Mouse (Mus musculus) lung, postnatal 0 days (tissue): ENCODE data around the gene Fbxl21. TPM values are rescaled to one million over a fixed set of nuclear protein-coding genes. Genes with fewer than 3 reads are reported as not detected.

Experiments used
- ATAC-seq: fragments of 200-750 bp; cut with Nextera tagmentation; 2 replicates; pipeline ENCODE4 v1.8.0; 2017; ENCODE audit warnings: moderate library complexity
- DNase-seq: peaks from one replicate; pipeline ENCODE4 v3.0.0-alpha.2; 2016; ENCODE audit warnings: low spot score
- H3K27ac ChIP-seq: fragments of 300-500 bp; sonication (generic); 2 replicates; pipeline ENCODE4 v1.5.1; 2014; ENCODE audit warnings: antibody characterized with exemption, mild to moderate bottlenecking, low read length, mixed read lengths
- H3K27me3 ChIP-seq: fragments of 300-500 bp; sonication (generic); replicated peaks from 2 replicates; pipeline ENCODE4 v1.6.1; 2014; ENCODE audit warnings: low read length, mixed read lengths; ENCODE audit not compliant: insufficient read depth
- H3K36me3 ChIP-seq: fragments of 300-500 bp; sonication (generic); 2 replicates; pipeline ENCODE4 v1.6.1; 2014; ENCODE audit warnings: low read length, mixed read lengths; ENCODE audit not compliant: insufficient read depth
- H3K4me1 ChIP-seq: fragments of 300-500 bp; sonication (generic); 2 replicates; pipeline ENCODE4 v1.6.1; 2014; ENCODE audit warnings: antibody characterized with exemption, low read depth, low read length, mixed read lengths; ENCODE audit not compliant: insufficient read depth
- H3K4me2 ChIP-seq: fragments of 300-500 bp; sonication (generic); replicated peaks from 2 replicates; pipeline ENCODE4 v1.6.1; 2014; ENCODE audit warnings: low read depth, mild to moderate bottlenecking, low read length, moderate library complexity, mixed read lengths
- H3K4me3 ChIP-seq: fragments of 300-500 bp; sonication (generic); 2 replicates; pipeline ENCODE4 v1.5.1; 2014; ENCODE audit warnings: low read depth, low read length
- H3K9ac ChIP-seq: fragments of 300-500 bp; sonication (generic); replicated peaks from 2 replicates; pipeline ENCODE4 v1.6.1; 2014; ENCODE audit warnings: low read depth, mild to moderate bottlenecking
- H3K9me3 ChIP-seq: fragments of 300-500 bp; sonication (generic); 2 replicates; pipeline ENCODE4 v1.6.1; 2016; ENCODE audit warnings: low read length, mixed read lengths
- CTCF ChIP-seq: IDR thresholded peaks from 2 replicates; pipeline ENCODE4 v1.5.1; 2016; ENCODE audit warnings: antibody characterized with exemption, mild to moderate bottlenecking
- EP300 ChIP-seq: IDR thresholded peaks from 2 replicates; pipeline ENCODE4 v1.6.1; 2016; ENCODE audit warnings: antibody characterized with exemption, mild to moderate bottlenecking, control low read depth
- WGBS: fragments of 180-500 bp; shearing (Covaris S2); extraction: QIAGEN DNeasy Blood & Tissue Kit; methylation state at CpG from one replicate; pipeline ENCODE4 v1.1.7; 2014; 5-methylcytosine and 5-hydroxymethylcytosine counted together
- polyA plus RNA-seq: library from polyadenylated mRNA; unstranded; fragments of >200 nt; fragmentation: Nextera tagmentation; extraction: Ambion mirVana; gene quantifications from 2 replicates; pipeline ENCODE4 v1.2.1, GENCODE M21; 2015

Gene Fbxl21
- polyA plus RNA-seq, 1 experiment from 2014 or later = 0.58 TPM

DNA sequence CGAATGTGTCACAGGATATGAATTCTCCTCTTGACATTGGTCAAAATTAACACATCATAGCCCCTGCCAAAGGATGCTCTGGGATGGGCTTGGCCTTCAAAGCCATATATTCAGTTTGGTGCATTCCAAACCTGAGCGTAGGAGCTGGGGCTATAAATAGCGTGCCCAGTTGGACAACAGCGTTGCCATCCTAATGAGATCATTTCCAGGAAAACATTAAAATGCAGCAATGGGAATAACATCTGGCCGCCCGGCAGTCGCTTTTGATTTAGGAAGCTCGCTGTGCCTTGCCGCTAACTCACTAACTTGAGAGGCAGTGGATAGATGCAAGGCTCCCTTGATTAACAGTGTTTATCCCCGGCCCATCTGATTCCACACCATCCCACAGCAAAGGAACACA is 44.1 kb downstream of the Fbxl21 start:
- Histone ChIP-seq H3K9ac (no peak overlapping the region), H3K9me3 (no peaks in the 10 kb centered on the region), H3K36me3 (no peaks in the 10 kb centered on the region), H3K27me3 (no peaks in the 10 kb centered on the region), H3K4me1 (0 out of 2 replicates have a peak, but pooled peaks cover 2% of the 10 kb centered on the region), H3K27ac (no peak overlapping the region), H3K4me2 (no peak overlapping the region), H3K4me3 (no peak overlapping the region)
- DNase-seq = peak; percentile 30
- ATAC-seq = peak; percentile 61
- WGBS = 48% methylated on average over 10 of the region's 10 CpGs
- TF ChIP-seq EP300 = no peak
- TF ChIP-seq CTCF = no peak

DNA sequence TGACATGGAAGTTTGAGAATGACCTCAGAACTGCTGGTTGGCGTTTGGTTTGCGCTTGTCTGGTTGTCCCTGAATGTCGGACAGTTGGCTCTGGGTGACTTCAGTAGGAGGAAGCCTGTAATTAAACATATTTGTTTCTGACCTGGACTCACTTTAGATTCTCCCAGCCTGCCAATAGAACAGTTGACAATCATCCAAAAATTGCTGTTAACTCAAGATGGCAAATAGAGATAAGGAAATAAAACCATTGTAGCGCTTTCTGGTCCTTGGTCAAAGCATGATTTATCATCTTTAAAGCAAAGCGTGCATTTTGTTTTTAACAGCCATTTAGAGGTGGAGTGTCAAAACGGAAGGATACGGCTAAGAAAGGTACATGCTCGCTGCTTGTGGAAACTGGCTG is 49.4 kb downstream of the Fbxl21 start:
- H3K27me3 ChIP-seq = no peaks in the 10 kb centered on the region
- no peak overlapping the region for H3K27ac ChIP-seq
- WGBS = 44% methylated on average over 8 of the region's 8 CpGs
- H3K4me1 ChIP-seq = 0 out of 2 replicates have a peak, but pooled peaks cover 3% of the 10 kb centered on the region
- H3K9me3 ChIP-seq = no peaks in the 10 kb centered on the region
- H3K36me3 ChIP-seq = no peaks in the 10 kb centered on the region
- no peak overlapping the region for H3K9ac ChIP-seq
- no peak overlapping the region for H3K4me3 ChIP-seq
- ATAC-seq = peak; percentile 27
- no peak overlapping the region for H3K4me2 ChIP-seq
- no peak for TF ChIP-seq EP300
- TF ChIP-seq CTCF = no peak
- peak; percentile 63 for DNase-seq

DNA sequence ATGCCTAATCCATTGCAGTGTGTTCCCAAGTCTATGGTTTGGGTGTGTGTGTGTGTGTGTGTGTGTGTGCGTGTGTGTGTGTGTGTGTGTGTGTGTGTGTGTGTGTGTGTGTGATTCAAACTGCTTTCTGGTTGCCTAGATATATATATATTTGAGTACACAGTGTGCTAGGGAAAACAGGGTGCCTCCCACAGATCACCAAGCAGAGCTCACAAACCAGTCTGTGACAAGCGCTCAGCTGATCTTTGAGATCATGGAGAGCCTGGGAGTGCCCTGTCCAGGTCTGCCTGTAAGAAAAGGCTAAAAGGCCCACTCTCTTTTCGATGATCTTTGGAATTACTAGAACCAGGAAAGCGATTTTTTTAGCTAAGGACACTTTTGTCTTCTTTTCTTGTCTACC is 52.8 kb downstream of the Fbxl21 start:
- no peaks in the 10 kb centered on the region for H3K9me3 ChIP-seq
- H3K9ac ChIP-seq = no peak overlapping the region
- H3K4me2 ChIP-seq = no peak overlapping the region
- 0 out of 2 replicates have a peak, but pooled peaks cover 3% of the 10 kb centered on the region for H3K4me1 ChIP-seq
- no peaks in the 10 kb centered on the region for H3K36me3 ChIP-seq
- no peak overlapping the region for H3K4me3 ChIP-seq
- H3K27me3 ChIP-seq = no peaks in the 10 kb centered on the region
- TF ChIP-seq CTCF (no peak), EP300 (no peak)
- DNase-seq (no peak), ATAC-seq (no peak)
- 80% methylated on average over 4 of the region's 4 CpGs for WGBS
- peak overlapping the region; percentile 62; the same call in 1 of the 2 replicates for H3K27ac ChIP-seq

DNA sequence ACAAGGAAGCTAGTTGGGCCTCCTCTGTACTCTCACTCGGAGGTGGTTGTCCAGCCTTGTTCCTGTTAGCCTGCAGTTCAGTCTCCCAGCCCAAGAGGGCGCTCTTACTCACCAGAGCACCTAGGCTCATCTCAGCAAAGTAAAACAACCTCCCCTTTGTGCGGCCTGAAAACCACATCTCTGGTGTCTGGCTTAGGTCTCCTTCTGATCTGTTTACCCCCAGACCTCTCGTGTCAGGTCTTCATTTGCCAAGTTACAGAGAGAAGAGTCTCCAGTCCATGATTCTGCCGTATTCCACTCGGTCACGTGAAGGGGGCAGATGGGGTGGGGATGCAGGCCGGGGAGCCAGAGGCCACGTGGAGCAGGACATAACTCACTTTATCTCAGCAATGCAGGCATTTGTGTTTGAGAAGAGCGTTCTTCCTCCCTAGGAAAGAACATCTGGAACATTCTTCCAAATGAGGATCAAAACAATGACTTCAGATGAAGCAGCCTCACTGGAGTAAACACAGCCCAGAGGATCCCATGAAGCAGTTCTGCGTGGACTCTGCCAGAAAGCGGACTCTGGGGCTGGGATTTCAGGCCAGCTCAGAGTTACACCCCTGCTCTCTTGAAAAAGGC is 53.5 kb downstream of the Fbxl21 start:
- Histone ChIP-seq H3K4me1 (0 out of 2 replicates have a peak, but pooled peaks cover 3% of the 10 kb centered on the region), H3K9ac (no peak overlapping the region), H3K4me3 (no peak overlapping the region), H3K9me3 (no peaks in the 10 kb centered on the region), H3K4me2 (no peak overlapping the region), H3K27me3 (no peaks in the 10 kb centered on the region), H3K36me3 (no peaks in the 10 kb centered on the region), H3K27ac (peak overlapping the region; percentile 62)
- TF ChIP-seq EP300 = peak; percentile 93
- TF ChIP-seq CTCF = peak; percentile 96
- WGBS = 14% methylated on average over 12 of the region's 12 CpGs
- ATAC-seq (peak; percentile 69), DNase-seq (peak; percentile 82)

DNA sequence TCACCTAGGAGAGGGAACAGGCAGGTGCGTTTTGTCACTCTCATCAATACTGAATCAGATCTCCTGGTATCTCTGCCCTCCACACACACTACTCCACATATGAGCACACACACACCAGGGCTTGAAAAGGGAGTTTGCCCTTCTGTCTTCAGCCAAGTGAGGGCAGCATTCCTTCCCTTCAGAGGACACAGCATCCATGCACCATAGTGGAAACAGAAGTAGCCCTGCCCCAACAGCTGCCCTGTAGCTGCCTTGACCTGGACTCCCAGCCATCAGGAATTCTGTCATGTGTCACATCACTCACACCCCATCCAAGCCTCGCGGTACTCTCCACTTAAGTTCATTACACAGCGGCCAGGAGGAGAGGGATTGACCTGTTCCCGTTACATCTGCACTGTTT is 55.8 kb downstream of the Fbxl21 start:
- Histone ChIP-seq H3K27me3 (no peaks in the 10 kb centered on the region), H3K27ac (no peak overlapping the region), H3K9me3 (no peaks in the 10 kb centered on the region), H3K4me1 (0 out of 2 replicates have a peak, but pooled peaks cover 5% of the 10 kb centered on the region), H3K4me2 (no peak overlapping the region), H3K9ac (no peak overlapping the region), H3K36me3 (no peaks in the 10 kb centered on the region), H3K4me3 (no peak overlapping the region)
- 51% methylated on average over 5 of the region's 5 CpGs for WGBS
- TF ChIP-seq CTCF (peak; percentile 58), EP300 (no peak)
- DNase-seq (no peak), ATAC-seq (no peak)

DNA sequence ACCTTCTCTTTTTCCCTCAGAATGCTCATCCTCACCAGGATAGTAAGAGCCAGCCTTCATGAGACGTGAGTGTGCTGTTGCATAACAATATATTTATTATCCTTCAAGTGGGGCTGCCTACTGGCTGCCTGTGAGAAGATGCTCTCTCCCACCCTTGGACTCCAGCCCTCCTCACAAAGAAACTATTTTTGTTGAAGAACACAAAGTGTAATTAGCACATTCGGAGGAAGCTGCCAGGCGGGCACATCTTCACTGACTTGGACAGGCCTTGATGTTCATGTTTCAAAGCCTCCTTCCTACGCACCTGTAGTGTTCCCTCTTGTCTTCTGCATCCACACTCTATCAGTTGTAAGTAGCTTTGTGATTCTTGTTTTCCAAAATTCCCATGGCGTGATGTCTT is 58.2 kb downstream of the Fbxl21 start:
- TF ChIP-seq EP300 (no peak), CTCF (no peak)
- Histone ChIP-seq H3K4me3 (no peak overlapping the region), H3K27ac (no peak overlapping the region), H3K4me2 (no peak overlapping the region), H3K9me3 (no peaks in the 10 kb centered on the region), H3K4me1 (0 out of 2 replicates have a peak, but pooled peaks cover 5% of the 10 kb centered on the region), H3K27me3 (no peaks in the 10 kb centered on the region), H3K36me3 (no peaks in the 10 kb centered on the region), H3K9ac (no peak overlapping the region)
- 72% methylated on average over 5 of the region's 5 CpGs for WGBS
- DNase-seq (no peak), ATAC-seq (no peak)
